Mouse (Mus musculus) ovary, adult 18-20 months (tissue): Measurements from ENCODE around the gene Ppm1d.
A peak's percentile ranks its signal among the peaks of the same experiment; 100 is the strongest.

ENCODE experiments used
- DNase-seq: peaks from one replicate; pipeline ENCODE4 v3.0.0; 2022; ENCODE audit warnings: low spot score, mixed read lengths

The Ppm1d gene

GRCm38 (mm10) chr11:85310713-85311574 lies at the start of gene Ppm1d:
Gene Ppm1d, plus strand, starts transcription at chr11:85311244.
- peak; percentile 96 for DNase-seq

- no peak for DNase-seq
These were observed 46.4 kb upstream of the Ppm1d start for GRCm38 (mm10) chr11:85264635-85265034.

GRCm38 (mm10) chr11:85267393-85267792 lies 43.7 kb upstream of the Ppm1d start:
- no peak for DNase-seq

- DNase-seq: no peak
These were observed 40.4 kb upstream of the Ppm1d start for GRCm38 (mm10) chr11:85270631-85271030.

GRCm38 (mm10) chr11:85273299-85273698 lies 37.7 kb upstream of the Ppm1d start:
- DNase-seq: no peak

- DNase-seq: no peak
These were observed 35.9 kb upstream of the Ppm1d start for GRCm38 (mm10) chr11:85275151-85275550.

GRCm38 (mm10) chr11:85277609-85278008 lies 33.4 kb upstream of the Ppm1d start:
- no peak for DNase-seq

- no peak for DNase-seq
These were observed 32.9 kb upstream of the Ppm1d start for GRCm38 (mm10) chr11:85278175-85278574.

- DNase-seq: no peak
These were observed 29.7 kb upstream of the Ppm1d start for GRCm38 (mm10) chr11:85281219-85281878.

GRCm38 (mm10) chr11:85297953-85298352 lies 13.1 kb upstream of the Ppm1d start:
- no peak for DNase-seq

GRCm38 (mm10) chr11:85299880-85300279 lies 11.2 kb upstream of the Ppm1d start:
- DNase-seq: no peak

- DNase-seq: no peak
These were observed 9.9 kb upstream of the Ppm1d start for GRCm38 (mm10) chr11:85301161-85301560.

- no peak for DNase-seq
These were observed 9.2 kb upstream of the Ppm1d start for GRCm38 (mm10) chr11:85301836-85302235.

GRCm38 (mm10) chr11:85306577-85307260 lies 4.3 kb upstream of the Ppm1d start:
- no peak for DNase-seq

GRCm38 (mm10) chr11:85308799-85309198 lies 2.2 kb upstream of the Ppm1d start:
- no peak for DNase-seq

- no peak for DNase-seq
These were observed 684 bp upstream of the Ppm1d start for GRCm38 (mm10) chr11:85310407-85310712.

- DNase-seq: no peak
These were observed 824 bp downstream of the Ppm1d start for GRCm38 (mm10) chr11:85311645-85312490.

GRCm38 (mm10) chr11:85312818-85313217 lies 1.8 kb downstream of the Ppm1d start:
- no peak for DNase-seq

GRCm38 (mm10) chr11:85313361-85313760 lies 2.3 kb downstream of the Ppm1d start:
- DNase-seq: no peak

- no peak for DNase-seq
These were observed 12.7 kb downstream of the Ppm1d start for GRCm38 (mm10) chr11:85323567-85324330.

- no peak for DNase-seq
These were observed 17.7 kb downstream of the Ppm1d start for GRCm38 (mm10) chr11:85328717-85329116.
